Mouse (Mus musculus): ENCODE results near the gene Unc50. TPM values are rescaled to one million over a fixed set of nuclear protein-coding genes. Genes with fewer than 3 reads are reported as not detected.

Unc50 gene
- total and polyA plus RNA-seq, 3 experiments: 41.8 to 75.5 (median 58.5) TPM

DNA sequence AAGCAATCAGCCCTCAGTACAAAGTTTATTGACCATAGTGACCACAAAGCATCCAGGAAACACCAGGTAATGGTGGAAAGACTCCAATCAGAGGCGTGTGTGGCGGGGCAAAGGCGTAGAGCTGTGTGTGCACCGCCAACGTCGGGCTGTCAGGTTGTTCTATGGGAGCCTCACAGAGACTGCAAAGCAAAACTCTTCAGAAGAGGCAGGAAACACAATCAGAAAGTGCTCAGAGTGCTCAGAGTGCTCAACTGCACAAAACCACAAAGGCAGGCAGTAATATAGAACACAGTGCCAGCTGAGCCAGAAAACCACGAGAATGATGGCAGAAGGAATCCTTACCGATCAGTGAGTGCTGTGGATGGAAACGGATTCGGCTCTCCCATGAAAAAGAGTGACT lies 43.3 kb downstream of the Unc50 start:
- TF ChIP-seq EP300 (IDR thresholded peaks at IDR 0.05; ENCODE audit: low read length): no peak
- TF ChIP-seq MXI1 (IDR thresholded peaks at IDR 0.05; ENCODE audit: low read depth, low read length): no peak; the same call in 1 of the 2 replicates
- no peak for TF ChIP-seq UBTF (IDR thresholded peaks at IDR 0.05; ENCODE audit: low read depth, low read length)
- TF ChIP-seq SIN3A (IDR thresholded peaks at IDR 0.05; ENCODE audit: low read length): 0 out of 2 replicates have a peak, but pooled peaks have one; percentile 10
- no peak for TF ChIP-seq BHLHE40 (IDR thresholded peaks at IDR 0.05; ENCODE audit: low read depth, low read length)
- Histone ChIP-seq H3K4me2 (ENCODE audit: insufficient read depth, low read depth, poor library complexity, severe bottlenecking) (peak overlapping the region; percentile 74), H3K79me2 (replicated peaks; ENCODE audit: control insufficient read depth, extremely low read depth, insufficient read depth, poor library complexity, severe bottlenecking) (peaks cover 24% of the 10 kb centered on the region), H3K27ac (ENCODE audit: insufficient read depth, low read depth) (peak overlapping the region; percentile 99), H3K36me3 (replicated peaks in 1 of 2; ENCODE audit: control insufficient read depth in 1 of 2, insufficient read depth in 1 of 2, low read length in 1 of 2) (peaks cover 12 to 27% of the 10 kb centered on the region in 2 experiments), H3K9ac (ENCODE audit: insufficient read depth, low read depth) (peak overlapping the region; percentile 71), H3K9me3 (replicated peaks; ENCODE audit: low read length) (peaks cover 7% of the 10 kb centered on the region), H3K4me1 (ENCODE audit: control insufficient read depth in 1 of 2, insufficient read depth in 2 of 2) (peaks cover 18 to 67% of the 10 kb centered on the region in 2 experiments), H3K27me3 (replicated peaks) (no peaks in the 10 kb centered on the region), H3K4me3 (replicated peaks in 1 of 3; ENCODE audit: low read depth in 2 of 3, low read length in 2 of 3, poor library complexity in 1 of 3) (peak overlapping the region; percentile 13 to 32 (median 25))
- in situ Hi-C loops (cut with MboI; ENCODE audit: low pct_ligation_motif_present, low pct_unique_long_range_greater_than_20kb, low sequenced_read_pairs) (loop anchor here (5.0 kb wide), 1 partner anchor 159 kb away; no protein-coding TSS in a partner anchor), dilution Hi-C loops (cut with MboI; ENCODE audit: extremely low pct_ligation_motif_present, extremely low pct_unique_long_range_greater_than_20kb, low sequenced_read_pairs) (no loop called here)
- no peak for DNase-seq (ENCODE audit: extremely low read depth)

DNA sequence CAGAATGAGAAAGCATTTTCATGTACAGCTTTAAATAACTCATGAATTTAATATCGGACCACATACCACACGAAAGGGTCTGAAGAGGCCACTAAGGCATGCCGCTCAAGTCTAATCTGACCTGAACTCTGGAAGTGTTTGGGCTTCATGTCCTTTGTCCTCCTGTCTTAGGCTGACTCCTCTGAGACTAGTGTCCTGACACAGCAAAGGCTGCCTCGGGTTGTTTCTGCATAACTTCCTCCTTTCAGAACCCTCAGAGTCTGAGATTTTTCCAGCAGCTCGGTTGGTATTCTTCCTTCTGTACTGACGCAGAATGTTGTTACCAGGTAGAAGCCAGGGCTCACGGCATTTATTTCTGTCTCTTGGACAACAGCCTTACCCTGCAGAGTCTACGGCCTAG lies 44.1 kb downstream of the Unc50 start:
- no peaks in the 10 kb centered on the region for H3K27me3 ChIP-seq (replicated peaks)
- H3K79me2 ChIP-seq (replicated peaks; ENCODE audit: control insufficient read depth, extremely low read depth, insufficient read depth, poor library complexity, severe bottlenecking): peaks cover 27% of the 10 kb centered on the region
- peaks cover 18 to 74% of the 10 kb centered on the region in 2 experiments for H3K4me1 ChIP-seq (ENCODE audit: control insufficient read depth in 1 of 2, insufficient read depth in 2 of 2)
- in situ Hi-C loops (cut with MboI; ENCODE audit: low pct_ligation_motif_present, low pct_unique_long_range_greater_than_20kb, low sequenced_read_pairs): loop anchor here (5.0 kb wide), 1 partner anchor 158 kb away; no protein-coding TSS in a partner anchor
- TF ChIP-seq MAZ (IDR thresholded peaks at IDR 0.05; ENCODE audit: low read depth, low read length) (no peak), RCOR1 (conservative IDR thresholded peaks at IDR 0.05; ENCODE audit: low read depth, low read length) (no peak), MXI1 (IDR thresholded peaks at IDR 0.05; ENCODE audit: low read depth, low read length) (peak; percentile 10; the same call in 1 of the 2 replicates), MEF2A (IDR thresholded peaks at IDR 0.05; ENCODE audit: borderline replicate concordance, low read depth, low read length) (no peak), ZMIZ1 (IDR thresholded peaks at IDR 0.05; ENCODE audit: low read depth, low read length) (no peak), ELF1 (IDR thresholded peaks at IDR 0.05; ENCODE audit: low read depth, low read length) (no peak), SMC3 (IDR thresholded peaks at IDR 0.05; ENCODE audit: low read depth, low read length) (no peak), JUND (conservative IDR thresholded peaks at IDR 0.05; ENCODE audit: low read depth, low read length) (no peak), IRF4 (IDR thresholded peaks at IDR 0.05; ENCODE audit: low read depth, low read length) (no peak), GABPA (IDR thresholded peaks at IDR 0.05; ENCODE audit: insufficient replicate concordance, low read depth, low read length) (no peak), MAX (IDR thresholded peaks at IDR 0.05; ENCODE audit: low read length) (no peak), POLR2A (IDR thresholded peaks at IDR 0.05; ENCODE audit: low read depth, low read length) (peak; percentile 32; the same call in 1 of the 2 replicates), CTCF (conservative IDR thresholded peaks at IDR 0.05 in 1 of 2, IDR thresholded peaks at IDR 0.05 in 1 of 2; ENCODE audit: low read depth in 2 of 2, low read length in 2 of 2) (no peak), HCFC1 (IDR thresholded peaks at IDR 0.05; ENCODE audit: low read depth, low read length) (no peak), ZNF384 (IDR thresholded peaks at IDR 0.05; ENCODE audit: low read depth, low read length) (no peak), TCF12 (IDR thresholded peaks at IDR 0.05; ENCODE audit: low read depth, low read length) (no peak; the same call in 1 of the 2 replicates), MAFK (IDR thresholded peaks at IDR 0.05; ENCODE audit: insufficient replicate concordance, low read length) (0 out of 2 replicates have a peak, but pooled peaks have one; percentile 1), TBP (conservative IDR thresholded peaks at IDR 0.05; ENCODE audit: low read depth, low read length) (peak; percentile 79), CHD1 (IDR thresholded peaks at IDR 0.05; ENCODE audit: low read depth, low read length) (no peak; the same call in 1 of the 2 replicates), JUN (IDR thresholded peaks at IDR 0.05; ENCODE audit: insufficient read depth, low read depth, low read length) (peak; percentile 5; the same call in 1 of the 2 replicates), MYC (IDR thresholded peaks at IDR 0.05; ENCODE audit: low read depth, low read length) (no peak), KAT2A (IDR thresholded peaks at IDR 0.05; ENCODE audit: insufficient replicate concordance, low read length) (no peak), ZC3H11A (IDR thresholded peaks at IDR 0.05; ENCODE audit: low read depth, low read length) (no peak), CHD2 (IDR thresholded peaks at IDR 0.05; ENCODE audit: low read length) (no peak), ETS1 (conservative IDR thresholded peaks at IDR 0.05; ENCODE audit: low read depth, low read length) (no peak)
- peak overlapping the region; percentile 71 for H3K9ac ChIP-seq (ENCODE audit: insufficient read depth, low read depth)
- DNase-seq (ENCODE audit: extremely low read depth): peak; percentile 74
- dilution Hi-C loops (cut with MboI; ENCODE audit: extremely low pct_ligation_motif_present, extremely low pct_unique_long_range_greater_than_20kb, low sequenced_read_pairs): no loop called here
- peak overlapping the region; percentile 0 to 47 (median 47) for H3K4me3 ChIP-seq (replicated peaks in 1 of 3; ENCODE audit: low read depth in 2 of 3, low read length in 2 of 3, poor library complexity in 1 of 3)
- H3K36me3 ChIP-seq (replicated peaks in 1 of 2; ENCODE audit: control insufficient read depth in 1 of 2, insufficient read depth in 1 of 2, low read length in 1 of 2): peaks cover 7 to 20% of the 10 kb centered on the region in 2 experiments
- peak overlapping the region; percentile 74 for H3K4me2 ChIP-seq (ENCODE audit: insufficient read depth, low read depth, poor library complexity, severe bottlenecking)
- H3K27ac ChIP-seq (ENCODE audit: insufficient read depth, low read depth): peak overlapping the region; percentile 99
- peaks cover 1% of the 10 kb centered on the region for H3K9me3 ChIP-seq (replicated peaks; ENCODE audit: low read length)

Data from CH12.LX (cell line).